Mouse (Mus musculus): ENCODE data around the gene Cdv3.
"Not testable (repeated sequence)": the region's sequence is repeated elsewhere in the genome, so short reads cannot be mapped to it uniquely, and the experiment has no call there.

Cdv3 gene

DNA sequence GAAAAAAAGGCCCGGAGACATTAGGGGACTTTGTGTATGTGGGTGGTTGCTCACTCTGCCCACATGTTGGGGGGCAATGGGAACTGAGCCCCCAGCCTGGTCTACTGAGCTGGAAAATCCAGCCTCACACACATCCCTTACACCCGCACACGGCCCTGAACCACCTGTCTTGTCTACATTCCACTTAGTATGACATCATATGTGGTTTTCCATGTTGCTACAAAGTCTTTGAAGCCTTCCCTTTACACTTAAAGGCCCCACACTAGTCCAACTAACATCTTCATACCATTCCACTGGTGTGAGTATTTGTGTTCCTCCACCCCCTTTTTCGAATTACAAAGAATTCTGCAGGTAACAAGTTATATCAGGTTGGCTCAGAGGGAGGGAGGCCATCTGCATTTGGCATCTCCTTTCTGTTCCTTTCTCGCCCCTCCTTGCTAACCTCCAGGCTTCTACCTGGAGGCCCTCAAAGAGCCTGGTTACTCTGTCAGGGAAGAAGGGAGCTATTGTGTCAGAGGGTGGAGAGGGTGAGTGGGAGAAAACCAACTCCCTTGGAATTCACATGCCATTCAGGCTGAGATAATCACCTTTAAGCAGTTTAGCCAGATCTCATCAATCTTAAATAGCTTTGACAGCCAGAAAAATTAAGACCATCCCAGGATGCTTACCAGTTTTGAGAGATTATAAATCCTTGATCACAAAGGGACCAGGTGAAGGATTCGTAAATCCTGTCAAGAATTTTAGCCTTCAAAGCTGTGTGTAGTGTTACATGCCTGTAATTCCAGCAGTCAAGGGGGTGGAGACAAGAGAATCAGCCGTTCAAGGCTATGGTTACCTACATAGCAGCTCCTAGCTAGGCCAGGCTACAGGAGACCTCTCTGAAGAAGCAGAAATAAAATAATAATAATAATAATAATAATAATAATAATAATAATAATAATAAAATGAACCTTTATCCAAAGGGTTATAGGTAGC is 11.0 kb upstream of the Cdv3 start:
- in situ Hi-C loops (cut with MboI; ENCODE audit: low pct_unique_long_range_greater_than_20kb in 1 of 2, low sequenced_read_pairs in 2 of 2, unreplicated experiment in 1 of 2): no loop called here

DNA sequence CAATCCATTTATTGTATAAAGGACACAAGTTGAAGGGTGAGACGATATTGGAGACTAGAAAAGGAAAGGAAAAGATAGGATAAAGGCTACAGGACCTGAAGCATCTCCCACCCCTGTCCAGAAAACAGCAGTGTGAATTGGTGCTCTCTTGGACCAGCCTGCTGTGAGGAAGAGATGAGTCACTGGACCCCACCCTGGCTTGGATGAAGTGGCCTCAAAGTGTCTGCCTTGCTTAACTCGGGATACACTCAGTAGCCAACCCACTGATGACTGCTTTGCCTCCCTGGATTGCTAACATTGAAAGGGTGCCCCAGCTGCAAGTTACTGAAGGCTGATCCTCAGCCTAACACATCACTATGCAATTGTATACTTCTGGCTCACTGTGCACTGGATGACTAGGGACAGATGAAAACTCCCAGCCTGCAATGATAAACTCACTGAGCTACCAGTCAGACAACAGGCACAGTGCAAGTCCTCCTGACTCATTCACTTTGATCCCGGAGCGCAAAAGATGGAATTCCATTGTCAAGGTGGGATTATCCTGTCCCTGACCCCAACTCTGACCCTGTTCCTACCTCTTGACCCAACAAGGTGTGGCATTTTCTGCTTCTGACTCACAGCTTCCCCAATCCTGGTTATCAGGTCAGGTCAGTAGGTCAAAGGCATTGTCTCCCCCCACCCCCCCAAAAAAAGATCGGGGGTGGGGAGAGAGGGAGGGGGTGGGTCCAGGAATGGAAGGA is 6.8 kb upstream of the Cdv3 start:
- in situ Hi-C loops (cut with MboI; ENCODE audit: low pct_unique_long_range_greater_than_20kb in 1 of 2, low sequenced_read_pairs in 2 of 2, unreplicated experiment in 1 of 2): no loop called here

DNA sequence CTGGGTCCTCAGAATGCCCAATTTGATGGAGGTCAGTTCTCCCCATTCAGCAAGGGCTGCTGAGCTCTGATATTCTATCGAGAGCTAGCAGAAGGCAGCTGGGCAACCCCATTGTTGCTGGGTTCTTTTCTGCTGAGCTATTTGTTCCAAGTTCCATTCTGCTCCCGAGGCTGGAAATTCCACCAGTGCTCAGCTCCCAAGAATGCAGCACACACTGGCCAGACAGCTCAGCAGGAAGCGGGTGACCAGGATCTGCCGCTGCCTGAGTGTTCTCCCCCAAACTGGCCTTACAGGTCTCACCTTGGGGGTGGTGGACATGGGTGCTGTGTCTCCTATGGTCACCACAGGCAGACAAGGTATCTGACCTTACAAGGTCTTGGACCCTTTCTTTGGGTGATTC is 4.3 kb upstream of the Cdv3 start:
- in situ Hi-C loops (cut with MboI; ENCODE audit: low pct_unique_long_range_greater_than_20kb in 1 of 2, low sequenced_read_pairs in 2 of 2, unreplicated experiment in 1 of 2): no loop called here

DNA sequence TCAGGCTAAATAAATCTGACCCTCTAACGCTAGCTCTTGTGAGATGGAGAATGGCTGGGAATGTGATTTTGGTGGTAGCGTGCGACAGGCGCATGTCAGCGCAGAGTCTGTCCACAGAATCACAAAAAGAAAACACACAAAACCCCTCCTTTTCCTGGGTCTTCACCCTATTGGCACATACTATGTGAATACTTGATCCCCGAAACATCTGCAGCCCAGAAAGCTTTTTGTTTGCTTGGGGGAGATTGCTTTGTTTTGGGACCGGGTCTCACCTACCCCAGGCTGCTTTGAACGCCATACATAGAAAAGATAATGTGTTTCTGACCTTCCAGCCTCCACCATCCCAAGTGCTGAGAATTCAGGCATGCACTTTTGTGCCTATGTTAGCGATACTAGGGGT is 716 bp upstream of the Cdv3 start:
- in situ Hi-C loops (cut with MboI; ENCODE audit: low pct_unique_long_range_greater_than_20kb in 1 of 2, low sequenced_read_pairs in 2 of 2, unreplicated experiment in 1 of 2): no loop called here

DNA sequence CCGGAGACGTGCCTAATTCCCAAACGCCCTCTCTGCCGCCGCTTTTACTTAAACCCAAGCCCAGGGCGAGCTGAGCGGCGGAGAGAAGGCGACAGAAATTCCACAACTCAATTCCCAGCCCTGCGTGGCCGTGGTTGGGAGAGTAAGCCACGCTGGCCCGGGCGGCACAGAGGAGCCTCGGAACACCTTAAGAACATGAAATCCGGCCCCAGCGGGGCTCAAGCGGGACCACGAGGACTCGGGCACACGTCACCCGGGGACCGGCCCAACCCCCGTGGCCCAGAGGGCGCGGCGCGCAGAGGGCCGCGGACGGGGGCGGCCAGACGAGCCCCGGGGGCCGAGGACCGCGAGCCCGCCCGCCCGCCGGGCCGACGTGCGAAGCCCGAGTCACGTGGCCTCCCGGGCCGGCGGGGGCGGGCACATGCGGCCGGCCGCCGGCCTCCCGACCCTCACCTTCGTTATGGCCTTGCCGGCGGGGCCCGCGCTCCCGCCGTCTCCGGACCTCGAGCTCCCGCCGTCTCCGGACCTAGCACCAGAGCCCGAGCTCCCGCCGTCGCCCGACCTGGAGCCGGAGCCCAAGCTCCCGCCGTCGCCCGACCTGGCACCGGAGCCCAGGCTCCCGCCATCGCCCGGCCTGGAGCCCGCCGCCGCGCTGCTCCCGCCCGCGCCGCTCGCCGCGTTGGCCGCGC is 895 bp downstream of the Cdv3 start:
- in situ Hi-C loops (cut with MboI; ENCODE audit: low pct_unique_long_range_greater_than_20kb in 1 of 2, low sequenced_read_pairs in 2 of 2, unreplicated experiment in 1 of 2): loop anchor here (5.0 kb wide), 1 partner anchor 57 kb away; the partner anchor contains the start of genes 1300017J02Rik (in 2 of the 2) and Topbp1 (in 2 of the 2)

DNA sequence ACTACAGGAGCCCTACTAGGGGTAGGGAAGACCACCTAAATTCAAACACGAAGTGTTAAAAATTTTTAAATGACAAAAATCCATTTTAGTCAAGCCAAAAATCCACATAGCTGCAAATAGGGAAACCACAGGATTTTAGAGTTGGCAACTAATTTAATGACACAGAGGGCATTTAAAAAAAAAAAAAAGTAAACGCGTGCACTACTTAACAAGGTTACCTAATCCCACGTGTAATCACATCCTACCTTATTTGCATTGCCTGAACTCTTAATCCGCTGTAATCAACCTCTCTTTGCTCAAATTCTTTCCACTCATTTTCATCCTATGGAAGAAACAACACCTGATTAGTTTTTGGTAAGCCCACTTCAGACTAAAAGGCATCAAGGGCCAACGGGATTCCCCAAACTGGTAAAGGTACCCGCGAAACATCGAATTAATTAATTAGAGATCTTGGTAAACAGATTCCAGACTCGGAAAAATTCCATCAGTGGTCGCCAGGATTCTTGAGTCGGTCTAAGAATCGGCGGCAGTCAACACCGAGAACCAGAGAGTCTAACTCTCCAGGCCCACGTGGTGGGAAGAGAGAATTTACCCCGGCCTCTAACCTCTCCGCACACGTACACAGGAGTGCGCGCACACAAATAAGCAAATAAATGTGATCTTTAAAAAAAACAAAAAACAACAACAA is 1.8 kb downstream of the Cdv3 start:
- in situ Hi-C loops (cut with MboI; ENCODE audit: low pct_unique_long_range_greater_than_20kb in 1 of 2, low sequenced_read_pairs in 2 of 2, unreplicated experiment in 1 of 2): loop anchor here (5.0 kb wide), 1 partner anchor 57 kb away; the partner anchor contains the start of genes 1300017J02Rik (in 2 of the 2) and Topbp1 (in 2 of the 2)

DNA sequence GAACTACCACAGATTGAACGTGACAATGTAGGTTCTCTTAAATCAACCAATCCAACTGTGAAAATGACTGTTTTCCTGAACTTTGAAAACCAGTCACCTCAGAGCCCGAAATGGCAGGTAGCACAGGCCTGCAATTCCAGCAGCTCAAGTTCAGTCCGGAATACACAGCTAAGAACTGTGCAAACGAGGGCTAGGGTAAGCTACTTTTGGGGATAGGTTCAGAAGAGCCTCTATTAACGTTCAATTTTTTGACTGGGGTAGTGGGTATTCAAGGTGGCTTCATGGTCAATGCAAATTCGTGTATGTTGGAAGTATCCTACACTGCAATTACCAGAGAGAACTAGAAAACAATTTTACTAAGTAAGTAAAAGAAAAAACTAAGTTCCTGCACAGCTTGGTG is 2.6 kb downstream of the Cdv3 start:
- in situ Hi-C loops (cut with MboI; ENCODE audit: low pct_unique_long_range_greater_than_20kb in 1 of 2, low sequenced_read_pairs in 2 of 2, unreplicated experiment in 1 of 2): loop anchor here (5.0 kb wide), 1 partner anchor 56 kb away; the partner anchor contains the start of genes 1300017J02Rik (in 2 of the 2) and Topbp1 (in 2 of the 2)

DNA sequence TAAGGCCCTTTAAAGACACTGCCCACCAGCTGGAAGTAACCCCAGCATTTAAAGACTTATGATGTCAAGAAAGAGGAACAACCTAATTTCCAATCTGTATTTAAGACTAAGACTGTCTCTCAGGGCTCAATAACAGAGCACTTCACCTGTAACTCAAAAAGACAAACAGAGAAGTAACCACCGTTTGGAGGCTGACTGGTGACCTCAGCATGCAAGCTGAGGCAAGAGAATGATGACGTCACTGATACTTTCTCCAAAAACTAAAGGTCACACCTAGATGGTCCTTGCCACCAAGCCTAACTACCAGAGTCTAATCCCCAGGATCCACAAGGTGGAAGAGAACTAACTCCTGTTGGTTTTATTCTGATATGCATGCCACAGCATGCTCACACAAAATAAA is 5.0 kb downstream of the Cdv3 start:
- in situ Hi-C loops (cut with MboI; ENCODE audit: low pct_unique_long_range_greater_than_20kb in 1 of 2, low sequenced_read_pairs in 2 of 2, unreplicated experiment in 1 of 2): loop anchor here (5.0 kb wide), 1 partner anchor 53 kb away; the partner anchor contains the start of genes 1300017J02Rik (in 2 of the 2) and Topbp1 (in 2 of the 2)

DNA sequence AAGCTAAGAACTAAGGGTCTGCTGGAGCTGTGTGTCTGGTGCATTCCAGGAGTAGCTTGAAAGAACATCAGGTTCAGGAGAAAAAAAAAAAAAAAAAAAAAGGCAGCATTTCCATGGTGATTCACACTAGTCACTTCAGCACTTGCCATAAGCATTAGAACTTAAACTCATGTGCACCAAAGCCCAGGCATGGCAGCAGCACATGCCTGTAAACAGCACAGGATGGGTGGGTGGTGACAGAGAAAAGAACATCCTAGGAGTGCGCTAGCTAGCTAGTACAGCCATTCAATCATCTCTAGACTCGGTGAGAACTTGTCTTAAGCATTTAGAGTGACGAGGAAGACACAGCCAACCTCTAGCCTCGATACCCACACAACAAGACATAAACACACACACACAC is 7.1 kb downstream of the Cdv3 start:
- in situ Hi-C loops (cut with MboI; ENCODE audit: low pct_unique_long_range_greater_than_20kb in 1 of 2, low sequenced_read_pairs in 2 of 2, unreplicated experiment in 1 of 2): no loop called here

DNA sequence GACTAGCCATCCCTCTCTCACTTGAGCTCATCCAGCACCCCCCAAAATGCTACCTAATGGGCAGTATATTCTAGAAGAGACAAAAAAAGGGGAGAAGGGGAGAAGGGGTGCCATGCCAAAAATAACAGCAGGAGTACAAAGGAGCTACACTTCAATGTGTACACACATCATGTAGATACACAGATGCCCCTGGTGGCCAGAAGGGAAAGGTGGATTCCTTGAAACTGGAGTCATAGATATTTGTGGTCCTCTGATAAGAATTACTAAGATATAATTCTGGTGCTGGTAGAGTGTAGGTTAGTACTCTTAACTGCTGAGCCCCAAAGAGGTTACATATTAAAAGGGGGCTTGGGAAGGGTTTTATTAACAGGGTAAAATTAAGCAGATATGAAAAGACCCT is 7.7 kb downstream of the Cdv3 start:
- in situ Hi-C loops (cut with MboI; ENCODE audit: low pct_unique_long_range_greater_than_20kb in 1 of 2, low sequenced_read_pairs in 2 of 2, unreplicated experiment in 1 of 2): no loop called here

DNA sequence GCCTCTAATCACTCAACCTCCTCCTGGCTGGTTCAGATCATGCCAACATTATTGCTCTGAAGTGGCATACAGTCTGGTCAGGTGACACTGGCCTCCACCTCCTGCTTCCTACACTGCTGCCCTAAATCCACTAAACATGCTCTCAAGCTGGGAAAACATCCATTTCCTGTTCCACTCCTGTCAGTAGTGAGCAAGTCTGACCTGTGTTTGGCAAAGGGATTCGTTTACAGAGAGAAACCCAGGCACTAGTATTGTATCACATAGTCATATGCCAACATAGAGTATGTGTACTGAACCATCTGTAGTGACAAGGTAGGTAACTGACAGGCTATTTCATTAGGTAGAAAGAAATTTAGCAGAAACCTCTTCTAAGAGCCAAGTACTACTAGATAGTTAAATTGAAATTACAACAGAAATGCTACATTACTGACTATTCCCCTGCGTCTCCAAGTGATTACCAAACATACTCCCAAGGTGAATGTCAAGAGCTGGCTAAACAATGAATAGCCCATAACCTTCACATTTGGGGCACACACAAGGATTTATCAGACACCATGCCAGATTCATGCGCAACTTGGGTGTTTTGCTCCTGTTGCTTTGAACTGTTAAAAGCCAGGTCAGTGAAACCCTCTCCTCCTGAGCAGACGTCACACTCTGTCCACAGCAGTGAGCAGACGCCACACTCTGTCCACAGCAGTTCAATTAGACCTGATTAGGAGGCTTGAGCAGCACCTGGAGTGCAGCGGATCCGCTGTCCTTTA is 12.0 kb downstream of the Cdv3 start:
- in situ Hi-C loops (cut with MboI; ENCODE audit: low pct_unique_long_range_greater_than_20kb in 1 of 2, low sequenced_read_pairs in 2 of 2, unreplicated experiment in 1 of 2): not testable (repeated sequence)

DNA sequence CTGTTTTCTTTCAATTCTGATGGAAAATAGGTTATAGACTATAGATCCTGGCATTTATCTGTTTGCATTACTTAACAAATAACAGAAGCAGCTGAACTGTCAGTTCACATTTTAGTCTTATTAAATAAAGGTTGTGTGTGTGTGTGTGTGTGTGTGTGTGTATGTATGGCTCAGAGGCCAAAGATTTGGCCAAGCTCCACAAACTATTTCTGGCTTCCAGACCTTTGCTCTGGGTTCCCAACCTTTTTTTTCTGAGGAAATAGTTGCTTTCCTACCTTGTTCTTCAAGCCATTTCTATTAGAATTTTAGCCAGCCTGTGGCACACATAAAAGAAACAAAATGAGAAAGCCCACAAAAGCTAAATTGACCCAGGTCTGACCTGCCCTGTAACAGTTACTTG is 16.8 kb downstream of the Cdv3 start:
- in situ Hi-C loops (cut with MboI; ENCODE audit: low pct_unique_long_range_greater_than_20kb in 1 of 2, low sequenced_read_pairs in 2 of 2, unreplicated experiment in 1 of 2): loop anchor here in 1 of 2 experiments (25.0 kb wide), 1 partner anchor 839 kb away; no protein-coding TSS in a partner anchor

DNA sequence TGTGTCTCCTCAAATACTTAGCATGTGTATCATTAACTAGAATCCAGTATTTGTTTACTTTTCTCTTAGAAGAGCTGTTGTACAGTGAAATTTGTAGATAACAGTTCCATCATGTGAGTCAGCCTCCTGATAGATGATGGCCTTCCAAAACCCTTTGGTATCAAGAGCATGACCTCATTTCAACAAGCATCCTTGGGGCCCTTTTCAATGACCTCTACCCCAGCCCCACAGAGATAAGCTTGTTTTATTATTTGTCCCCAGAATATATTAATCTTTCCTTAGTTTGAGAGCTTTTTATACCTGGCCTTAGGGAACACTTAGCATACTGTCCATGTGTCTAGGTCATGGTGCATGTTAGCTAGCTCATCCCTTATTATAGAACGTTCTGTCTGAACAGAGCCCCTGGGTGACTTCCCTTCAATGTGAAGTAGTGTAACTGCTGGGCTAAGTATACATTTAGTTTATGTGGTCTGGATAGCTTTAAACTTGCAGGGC is 17.6 kb downstream of the Cdv3 start:
- in situ Hi-C loops (cut with MboI; ENCODE audit: low pct_unique_long_range_greater_than_20kb in 1 of 2, low sequenced_read_pairs in 2 of 2, unreplicated experiment in 1 of 2): loop anchor here in 1 of 2 experiments (25.0 kb wide), 1 partner anchor 839 kb away; no protein-coding TSS in a partner anchor

DNA sequence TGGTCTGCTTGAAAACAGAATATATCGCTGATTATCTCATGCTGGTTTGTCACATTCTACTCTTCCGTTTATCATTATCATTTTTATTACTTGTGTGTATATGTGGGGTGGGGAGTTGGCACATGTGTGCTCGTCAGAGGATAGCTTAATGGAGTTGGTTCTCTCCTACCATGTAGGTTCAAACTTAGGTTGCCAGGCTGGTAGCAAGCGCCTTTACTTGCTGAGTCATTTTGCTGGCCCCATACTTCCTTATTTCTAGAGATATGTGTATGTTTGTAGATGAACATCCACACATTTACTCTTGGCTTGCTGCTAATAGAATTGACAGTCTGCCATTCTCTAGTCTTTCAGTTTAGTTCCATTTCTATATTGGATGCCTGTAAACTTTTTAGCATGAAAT is 18.6 kb downstream of the Cdv3 start:
- in situ Hi-C loops (cut with MboI; ENCODE audit: low pct_unique_long_range_greater_than_20kb in 1 of 2, low sequenced_read_pairs in 2 of 2, unreplicated experiment in 1 of 2): loop anchor here in 1 of 2 experiments (25.0 kb wide), 1 partner anchor 840 kb away; no protein-coding TSS in a partner anchor

DNA sequence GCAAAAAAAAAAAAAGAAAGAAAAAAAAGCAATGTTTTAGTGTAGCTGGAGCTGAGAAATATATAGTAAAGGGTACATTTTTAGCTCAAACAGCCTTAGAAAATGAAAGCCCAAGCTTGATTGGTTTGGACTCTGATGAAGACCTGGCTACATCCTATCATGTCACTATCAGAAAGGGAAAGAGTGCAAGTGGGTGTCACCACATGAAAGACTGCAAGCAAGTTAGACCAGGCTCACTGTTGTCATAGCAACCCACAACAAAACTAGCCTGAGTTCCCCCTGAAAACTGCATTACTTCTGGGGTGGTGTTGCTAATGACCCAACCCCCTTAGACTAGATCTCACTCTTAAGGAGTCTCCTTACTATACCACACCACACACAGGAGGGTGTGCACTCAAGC is 28.7 kb downstream of the Cdv3 start:
- in situ Hi-C loops (cut with MboI; ENCODE audit: low pct_unique_long_range_greater_than_20kb in 1 of 2, low sequenced_read_pairs in 2 of 2, unreplicated experiment in 1 of 2): loop anchor here in 1 of 2 experiments (25.0 kb wide), 1 partner anchor 850 kb away; no protein-coding TSS in a partner anchor

DNA sequence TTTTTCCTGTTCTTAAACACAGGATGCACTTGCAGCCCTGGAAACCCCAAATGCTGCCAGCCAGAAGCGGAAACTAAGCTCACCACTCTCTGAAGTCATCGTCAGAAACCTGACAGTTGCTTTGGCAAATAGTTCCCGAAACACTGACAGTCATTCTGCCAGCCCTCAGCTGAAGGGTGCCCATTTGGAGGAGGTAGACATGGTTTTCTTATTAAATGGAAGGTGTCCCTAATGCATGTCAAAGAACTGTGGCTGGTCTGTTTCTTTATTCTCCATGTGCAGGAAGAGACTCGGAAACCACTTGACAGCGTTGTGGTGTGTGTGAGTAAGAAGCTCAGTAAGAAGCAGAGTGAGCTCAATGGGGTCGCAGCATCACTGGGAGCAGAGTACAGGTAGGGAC is 33.0 kb downstream of the Cdv3 start:
- in situ Hi-C loops (cut with MboI; ENCODE audit: low pct_unique_long_range_greater_than_20kb in 1 of 2, low sequenced_read_pairs in 2 of 2, unreplicated experiment in 1 of 2): loop anchor here in 1 of 2 experiments (25.0 kb wide), 1 partner anchor 855 kb away; no protein-coding TSS in a partner anchor

DNA sequence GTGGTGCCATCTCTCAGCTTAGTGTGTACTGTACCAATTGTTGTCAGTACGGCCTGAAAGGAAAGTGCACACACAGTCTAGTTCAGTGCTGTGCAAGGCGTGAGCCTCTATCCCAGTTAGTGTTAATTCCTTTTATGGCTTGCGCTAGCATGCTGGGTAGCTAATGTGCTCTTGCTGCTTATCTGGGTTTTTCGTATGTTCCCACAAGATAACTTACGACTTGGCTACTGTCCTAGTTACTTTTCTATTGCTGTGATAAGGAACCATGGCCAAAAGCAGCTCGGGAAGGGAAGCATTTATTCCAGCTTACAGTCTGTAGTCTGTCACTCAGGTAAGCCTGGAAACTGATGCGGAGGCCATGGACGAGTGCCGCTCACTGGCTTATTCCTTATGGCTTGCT is 39.2 kb downstream of the Cdv3 start:
- in situ Hi-C loops (cut with MboI; ENCODE audit: low pct_unique_long_range_greater_than_20kb in 1 of 2, low sequenced_read_pairs in 2 of 2, unreplicated experiment in 1 of 2): loop anchor here in 1 of 2 experiments (25.0 kb wide), 1 partner anchor 861 kb away; no protein-coding TSS in a partner anchor
